Mouse (Mus musculus) limb, embryonic 12.5 days (tissue): ENCODE measurements around the gene Sipa1l1. TPM values are rescaled to one million over a fixed set of nuclear protein-coding genes. Genes with fewer than 3 reads are reported as not detected.

Experiments
- ATAC-seq: fragments of 200-750 bp; cut with Nextera tagmentation; 2 replicates; pipeline ENCODE4 v1.8.0; 2017; ENCODE audit warnings: low read depth, moderate TSS enrichment; ENCODE audit not compliant: insufficient number of reproducible peaks, insufficient read depth, low FRiP score, low TSS enrichment
- H3K27ac ChIP-seq: fragments of 300-500 bp; sonication (generic); 2 replicates; pipeline ENCODE4 v1.5.1; 2016; ENCODE audit warnings: mild to moderate bottlenecking, moderate library complexity
- H3K27me3 ChIP-seq: fragments of 300-500 bp; sonication (generic); 2 replicates; pipeline ENCODE4 v1.6.1; 2016; ENCODE audit warnings: mild to moderate bottlenecking, moderate library complexity
- H3K36me3 ChIP-seq: fragments of 300-500 bp; sonication (generic); 2 replicates; pipeline ENCODE4 v1.6.1; 2016; ENCODE audit warnings: mild to moderate bottlenecking, moderate library complexity
- H3K4me1 ChIP-seq: fragments of 300-500 bp; sonication (generic); replicated peaks from 2 replicates; pipeline ENCODE4 v1.6.1; 2016
- H3K4me2 ChIP-seq: fragments of 300-500 bp; sonication (generic); 2 replicates; pipeline ENCODE4 v1.6.1; 2016; ENCODE audit warnings: mild to moderate bottlenecking, moderate library complexity
- H3K4me3 ChIP-seq: fragments of 300-500 bp; sonication (generic); replicated peaks from 2 replicates; pipeline ENCODE4 v1.5.1; 2016; ENCODE audit warnings: mild to moderate bottlenecking
- H3K9ac ChIP-seq: fragments of 300-500 bp; sonication (generic); replicated peaks from 2 replicates; pipeline ENCODE4 v1.6.1; 2016; ENCODE audit warnings: mild to moderate bottlenecking, moderate library complexity
- H3K9me3 ChIP-seq: fragments of 300-500 bp; sonication (generic); 2 replicates; pipeline ENCODE4 v1.6.1; 2016; ENCODE audit warnings: mild to moderate bottlenecking, moderate library complexity
- WGBS: fragments of 180-500 bp; shearing (Covaris S2); methylation state at CpG from one replicate; pipeline ENCODE4 v1.1.7; 2016; 5-methylcytosine and 5-hydroxymethylcytosine counted together
- polyA plus RNA-seq: library from polyadenylated mRNA; unstranded; fragments of >200 nt; fragmentation: Nextera tagmentation; extraction: Ambion mirVana; gene quantifications from 2 replicates; pipeline ENCODE4 v1.2.1, GENCODE M21; 2016

The Sipa1l1 gene
- polyA plus RNA-seq, 1 experiment from 2014 or later: 33.1 TPM

GRCm38 (mm10) chr12:82154527-82154926 is 14.6 kb upstream of the Sipa1l1 start:
- no peak overlapping the region for H3K4me2 ChIP-seq
- no peaks in the 10 kb centered on the region for H3K36me3 ChIP-seq
- ATAC-seq: no peak
- H3K9me3 ChIP-seq: no peaks in the 10 kb centered on the region
- H3K27ac ChIP-seq: no peak overlapping the region
- 83% methylated on average over 4 of the region's 4 CpGs for WGBS
- H3K4me1 ChIP-seq: no peaks in the 10 kb centered on the region
- H3K9ac ChIP-seq: no peak overlapping the region
- H3K4me3 ChIP-seq: no peak overlapping the region
- no peaks in the 10 kb centered on the region for H3K27me3 ChIP-seq

GRCm38 (mm10) chr12:82158516-82158915 is 10.6 kb upstream of the Sipa1l1 start:
- WGBS: 93% methylated on average over 16 of the region's 16 CpGs
- Histone ChIP-seq H3K4me3 (no peak overlapping the region), H3K9ac (no peak overlapping the region), H3K27me3 (0 out of 2 replicates have a peak, but pooled peaks cover 3% of the 10 kb centered on the region), H3K4me1 (no peaks in the 10 kb centered on the region), H3K27ac (no peak overlapping the region), H3K4me2 (no peak overlapping the region), H3K36me3 (no peaks in the 10 kb centered on the region), H3K9me3 (no peaks in the 10 kb centered on the region)
- ATAC-seq: no peak

- Histone ChIP-seq H3K4me3 (no peak overlapping the region), H3K4me1 (no peaks in the 10 kb centered on the region), H3K9me3 (no peaks in the 10 kb centered on the region), H3K27me3 (0 out of 2 replicates have a peak, but pooled peaks cover 3% of the 10 kb centered on the region), H3K4me2 (no peak overlapping the region), H3K36me3 (no peaks in the 10 kb centered on the region), H3K27ac (no peak overlapping the region), H3K9ac (no peak overlapping the region)
- ATAC-seq: no peak
- over 99% methylated on average over 3 of the region's 3 CpGs for WGBS
Observed at GRCm38 (mm10) chr12:82159372-82159771, 9.7 kb upstream of the Sipa1l1 start.

- Histone ChIP-seq H3K4me1 (peaks cover 25% of the 10 kb centered on the region), H3K9ac (no peak overlapping the region), H3K9me3 (no peaks in the 10 kb centered on the region), H3K27ac (no peak overlapping the region), H3K4me3 (no peak overlapping the region), H3K27me3 (0 out of 2 replicates have a peak, but pooled peaks cover 3% of the 10 kb centered on the region), H3K4me2 (peak overlapping the region; percentile 40; the same call in 1 of the 2 replicates), H3K36me3 (no peaks in the 10 kb centered on the region)
- ATAC-seq: no peak
- WGBS: 88% methylated on average over 4 of the region's 4 CpGs
Observed at GRCm38 (mm10) chr12:82165651-82166050, 3.5 kb upstream of the Sipa1l1 start.

- WGBS: 35% methylated on average over 14 of the region's 14 CpGs
- no peak for ATAC-seq
- Histone ChIP-seq H3K4me3 (0 out of 2 replicates have a peak overlapping the region, but pooled peaks have one; percentile 2), H3K9ac (peak overlapping the region; percentile 40; the same call in 1 of the 2 replicates), H3K4me1 (peaks cover 29% of the 10 kb centered on the region), H3K9me3 (no peaks in the 10 kb centered on the region), H3K27ac (no peak overlapping the region), H3K27me3 (0 out of 2 replicates have a peak, but pooled peaks cover 3% of the 10 kb centered on the region), H3K4me2 (peak overlapping the region; percentile 40), H3K36me3 (no peaks in the 10 kb centered on the region)
Observed at GRCm38 (mm10) chr12:82166101-82166571, 3.0 kb upstream of the Sipa1l1 start.

- peak overlapping the region; percentile 89 for H3K4me3 ChIP-seq
- no peaks in the 10 kb centered on the region for H3K36me3 ChIP-seq
- ATAC-seq: peak; percentile 43
- WGBS: under 1% methylated on average over 107 of the region's 109 CpGs
- peak overlapping the region; percentile 97 for H3K27ac ChIP-seq
- no peaks in the 10 kb centered on the region for H3K27me3 ChIP-seq
- peaks cover 47% of the 10 kb centered on the region for H3K4me1 ChIP-seq
- H3K4me2 ChIP-seq: peak overlapping the region; percentile 88
- no peaks in the 10 kb centered on the region for H3K9me3 ChIP-seq
- H3K9ac ChIP-seq: peak overlapping the region; percentile 94
Observed at GRCm38 (mm10) chr12:82169571-82170431, 681 bp downstream of the Sipa1l1 start.

GRCm38 (mm10) chr12:82170461-82171279 is 1.6 kb downstream of the Sipa1l1 start:
- Histone ChIP-seq H3K9me3 (no peaks in the 10 kb centered on the region), H3K9ac (peak overlapping the region; percentile 94), H3K27ac (peak overlapping the region; percentile 97), H3K27me3 (no peaks in the 10 kb centered on the region), H3K4me3 (peak overlapping the region; percentile 89), H3K4me1 (peaks cover 47% of the 10 kb centered on the region), H3K4me2 (peak overlapping the region; percentile 88), H3K36me3 (no peaks in the 10 kb centered on the region)
- under 1% methylated on average over 29 of the region's 29 CpGs for WGBS
- no peak for ATAC-seq

- Histone ChIP-seq H3K9ac (no peak overlapping the region), H3K4me1 (peaks cover 39% of the 10 kb centered on the region), H3K4me2 (peak overlapping the region; percentile 88), H3K27me3 (no peaks in the 10 kb centered on the region), H3K36me3 (peaks cover 2% of the 10 kb centered on the region; the same call in 1 of the 2 replicates), H3K4me3 (peak overlapping the region; percentile 89), H3K27ac (no peak overlapping the region), H3K9me3 (no peaks in the 10 kb centered on the region)
- 20% methylated on average over 10 of the region's 10 CpGs for WGBS
- ATAC-seq: no peak
Observed at GRCm38 (mm10) chr12:82171591-82171990, 2.5 kb downstream of the Sipa1l1 start.

- Histone ChIP-seq H3K4me1 (peaks cover 25% of the 10 kb centered on the region), H3K27ac (no peak overlapping the region), H3K9ac (no peak overlapping the region), H3K4me3 (no peak overlapping the region), H3K36me3 (peaks cover 6% of the 10 kb centered on the region; the same call in 1 of the 2 replicates), H3K27me3 (no peaks in the 10 kb centered on the region), H3K4me2 (no peak overlapping the region), H3K9me3 (no peaks in the 10 kb centered on the region)
- no peak for ATAC-seq
- 76% methylated on average over 1 of the region's 1 CpGs for whole genome bisulfite sequencing
Observed at GRCm38 (mm10) chr12:82173623-82174022, 4.5 kb downstream of the Sipa1l1 start.

GRCm38 (mm10) chr12:82175709-82176108 is 6.6 kb downstream of the Sipa1l1 start:
- H3K27me3 ChIP-seq: no peaks in the 10 kb centered on the region
- H3K9ac ChIP-seq: no peak overlapping the region
- no peak overlapping the region for H3K4me2 ChIP-seq
- no peaks in the 10 kb centered on the region for H3K9me3 ChIP-seq
- H3K4me1 ChIP-seq: peaks cover 22% of the 10 kb centered on the region
- 94% methylated on average over 3 of the region's 3 CpGs for WGBS
- no peak overlapping the region for H3K4me3 ChIP-seq
- ATAC-seq: no peak
- no peak overlapping the region for H3K27ac ChIP-seq
- peaks cover 8% of the 10 kb centered on the region; the same call in 1 of the 2 replicates for H3K36me3 ChIP-seq

GRCm38 (mm10) chr12:82178636-82179035 is 9.5 kb downstream of the Sipa1l1 start:
- 86% methylated on average over 4 of the region's 4 CpGs for WGBS

More at GRCm38 (mm10) chr12:82178636-82179035, 9.5 kb downstream of the Sipa1l1 start:
- Histone ChIP-seq H3K9ac (no peak overlapping the region), H3K9me3 (0 out of 2 replicates have a peak, but pooled peaks cover 11% of the 10 kb centered on the region), H3K27ac (no peak overlapping the region), H3K36me3 (peaks cover 27% of the 10 kb centered on the region), H3K4me2 (no peak overlapping the region), H3K4me3 (no peak overlapping the region), H3K27me3 (no peaks in the 10 kb centered on the region), H3K4me1 (0 out of 2 replicates have a peak, but pooled peaks cover 8% of the 10 kb centered on the region)
- no peak for ATAC-seq
